In the genomic region with DNA sequence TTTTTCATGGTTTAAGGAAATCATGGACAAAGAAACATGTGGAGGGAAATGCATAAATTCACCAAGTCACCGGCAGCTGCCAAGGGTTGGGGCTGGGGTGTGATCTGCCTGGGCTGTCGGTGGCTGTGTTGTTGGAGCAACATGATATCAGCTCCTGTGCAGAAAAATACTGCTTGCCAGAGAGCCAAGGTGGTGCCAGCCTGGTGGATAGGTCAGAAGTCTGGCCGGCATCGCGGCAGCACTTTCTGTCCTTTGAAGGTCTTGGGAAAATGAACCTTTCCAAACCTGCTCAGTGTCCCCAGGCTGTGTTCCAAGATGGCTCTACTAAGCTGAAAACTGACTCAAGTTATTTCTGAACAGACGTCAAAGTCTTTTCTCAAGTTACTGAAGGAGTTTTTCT, we compare ENCODE assay signal across 17 mouse cellular contexts. TPM values are rescaled to one million over a fixed set of nuclear protein-coding genes. Genes with fewer than 3 reads are reported as not detected.
DNase-seq lines count a peak whose midpoint lies in the region; ATAC-seq and TF ChIP-seq lines count a peak whose summit lies in the region.
"Had no signal": no experiment of that assay in that cellular context is flagged by ENCODE, and none has a peak within 500 bp of the region (broad histone marks: within the 10 kb centered on the region; RNA-seq: fewer than 3 reads in every experiment).

No protein-coding gene starts in this region.

- 0 out of 2 replicates have a peak overlapping the region, but pooled peaks have one; percentile 32 for H3K27ac ChIP-seq in midbrain, postnatal 0 days (ENCODE audit: low read depth, low read length)
- no peak overlapping the region for H3K27ac ChIP-seq in midbrain, embryonic 11.5 days (ENCODE audit: low read depth, low read length)
- peak overlapping the region; percentile 94 for H3K27ac ChIP-seq in gastrocnemius, adult 2 months
- H3K27ac ChIP-seq: kidney, postnatal 0 days; stomach, embryonic 15.5 days had no signal

- H3K4me1 ChIP-seq in midbrain, postnatal 0 days (ENCODE audit: insufficient read depth, low read length): peaks cover 12% of the 10 kb centered on the region; the same call in 1 of the 2 replicates
- no peaks in the 10 kb centered on the region for H3K4me1 ChIP-seq in midbrain, embryonic 11.5 days (ENCODE audit: control insufficient read depth, insufficient read depth, low read length)
- H3K4me1 ChIP-seq: stomach, embryonic 15.5 days had no signal

- H3K9me3 ChIP-seq in midbrain, postnatal 0 days (ENCODE audit: low read length): no peaks in the 10 kb centered on the region
- no peaks in the 10 kb centered on the region for H3K9me3 ChIP-seq in midbrain, embryonic 11.5 days (ENCODE audit: control insufficient read depth, low read length)
- H3K9me3 ChIP-seq: forebrain, embryonic 10.5 days; stomach, embryonic 15.5 days had no signal

- H3K4me2 ChIP-seq in midbrain, postnatal 0 days (ENCODE audit: low read depth, low read length, poor library complexity, severe bottlenecking): no peak overlapping the region
- H3K4me2 ChIP-seq in midbrain, embryonic 11.5 days: no peak overlapping the region
- H3K4me2 ChIP-seq: liver, embryonic 11.5 days; stomach, embryonic 15.5 days had no signal

- DNase-seq in heart, adult 18-20 months: peak; percentile 50 to 69
- no peak for DNase-seq in heart, postnatal 4 days
- no peak for DNase-seq in midbrain, postnatal 0 days (ENCODE audit: low spot score)
- DNase-seq in midbrain, embryonic 11.5 days (ENCODE audit: low spot score, missing footprints): no peak
- peak; percentile 94 for DNase-seq in gastrocnemius, adult 2 months
- no peak for DNase-seq in layer of hippocampus, adult 11-12 months (ENCODE audit: low spot score)
- no peak for DNase-seq in right cerebral cortex, postnatal 10 days (ENCODE audit: low spot score in 2 of 2)
- DNase-seq: layer of hippocampus, adult 9-11 months; lung, postnatal 10 days; thymus, postnatal 14 days had no signal

- intact Hi-C loops in gastrocnemius, adult 2 months (cut with DNase I): no loop called here

- no peak overlapping the region for H3K9ac ChIP-seq in midbrain, postnatal 0 days (replicated peaks; ENCODE audit: low read length, poor library complexity, severe bottlenecking)
- no peak overlapping the region for H3K9ac ChIP-seq in midbrain, embryonic 11.5 days (ENCODE audit: low read length)
- H3K9ac ChIP-seq: stomach, embryonic 15.5 days had no signal

- TF ChIP-seq CTCF in midbrain, postnatal 0 days (IDR thresholded peaks at IDR 0.05): no peak
- no peak for TF ChIP-seq CTCF in gastrocnemius, adult 2 months (IDR thresholded peaks at IDR 0.05)

- H3K36me3 ChIP-seq in midbrain, postnatal 0 days (ENCODE audit: insufficient read depth, low read length): 0 out of 2 replicates have a peak, but pooled peaks cover 3% of the 10 kb centered on the region
- no peaks in the 10 kb centered on the region; the same call in 1 of the 2 replicates for H3K36me3 ChIP-seq in midbrain, embryonic 11.5 days (ENCODE audit: control insufficient read depth, insufficient read depth, low read length)
- H3K36me3 ChIP-seq: stomach, embryonic 15.5 days had no signal

- no peak overlapping the region for H3K4me3 ChIP-seq in midbrain, postnatal 0 days (ENCODE audit: low read depth, low read length)
- no peak overlapping the region for H3K4me3 ChIP-seq in midbrain, embryonic 11.5 days (ENCODE audit: low read depth, low read length)
- H3K4me3 ChIP-seq in gastrocnemius, adult 2 months: no peak overlapping the region
- H3K4me3 ChIP-seq: forebrain, embryonic 10.5 days; stomach, embryonic 15.5 days had no signal

- H3K27me3 ChIP-seq in midbrain, postnatal 0 days (ENCODE audit: insufficient read depth, low read length): no peaks in the 10 kb centered on the region
- no peaks in the 10 kb centered on the region for H3K27me3 ChIP-seq in midbrain, embryonic 11.5 days (ENCODE audit: control insufficient read depth, insufficient read depth, low read length)
- H3K27me3 ChIP-seq: stomach, embryonic 15.5 days had no signal

- 67% methylated on average over 6 of the region's 6 CpGs for WGBS in midbrain, postnatal 0 days
- WGBS in midbrain, embryonic 11.5 days: 88% methylated on average over 6 of the region's 6 CpGs

- ATAC-seq in midbrain, postnatal 0 days (ENCODE audit: low FRiP score): no peak
- no peak for ATAC-seq in midbrain, embryonic 11.5 days (ENCODE audit: low FRiP score)
- ATAC-seq: activated CD4-positive, CD25-positive, alpha-beta regulatory T cell, adult 4 months; inflammation-experienced regulatory T-cells, adult 6 months had no signal

RNA-seq across cellular contexts. Expression of a gene that starts 44.2 kb away (rescaled TPM):
- under 1 TPM; 0.33 to 0.52 TPM for total RNA-seq in heart, adult 18-20 months (2021)
- total RNA-seq in heart, postnatal 4 days (2021): under 1 TPM in 1 of 2 experiments, not detected in 1; 0.32 TPM
- 349 and 393 TPM in 2 replicates for total RNA-seq in midbrain, postnatal 0 days (2014; rRNA removed)
- polyA plus RNA-seq in midbrain, postnatal 0 days (2015; fragmentation: Nextera tagmentation; extraction: Ambion mirVana): 57.0 and 61.8 TPM in 2 replicates
- polyA plus RNA-seq in midbrain, embryonic 11.5 days (2014; fragmentation: Nextera tagmentation; extraction: Ambion mirVana): 3.4 and 3.5 TPM in 2 replicates
- not detected for total RNA-seq in gastrocnemius, adult 2 months (2021)
- polyA plus RNA-seq: activated CD4-positive, CD25-positive, alpha-beta regulatory T cell, adult 4 months; heart, postnatal 0 days; inflammation-experienced regulatory T-cells, adult 6 months had no signal

Comparison
In these comparisons a context has a peak if more than half of its experiments do, and no peak if none do; other contexts are left out.
1. DNase-seq: peak in heart, adult 18-20 months (2 of 2) and gastrocnemius, adult 2 months (single experiment); none in heart, postnatal 4 days (single experiment), midbrain, postnatal 0 days (single experiment), midbrain, embryonic 11.5 days (single experiment), layer of hippocampus, adult 11-12 months (single experiment) and right cerebral cortex, postnatal 10 days (0 of 2).
2. RNA of a gene that starts 44.2 kb away (total RNA-seq): 349 to 393 TPM in midbrain, postnatal 0 days; 0.33 to 0.52 TPM in heart, adult 18-20 months, 0.32 TPM in heart, postnatal 4 days and not detected in gastrocnemius, adult 2 months; every median in the first group is over 100 times any median in the second.